Mouse (Mus musculus): Measurements from ENCODE around the gene Ap3b1.

Gene Ap3b1

DNA sequence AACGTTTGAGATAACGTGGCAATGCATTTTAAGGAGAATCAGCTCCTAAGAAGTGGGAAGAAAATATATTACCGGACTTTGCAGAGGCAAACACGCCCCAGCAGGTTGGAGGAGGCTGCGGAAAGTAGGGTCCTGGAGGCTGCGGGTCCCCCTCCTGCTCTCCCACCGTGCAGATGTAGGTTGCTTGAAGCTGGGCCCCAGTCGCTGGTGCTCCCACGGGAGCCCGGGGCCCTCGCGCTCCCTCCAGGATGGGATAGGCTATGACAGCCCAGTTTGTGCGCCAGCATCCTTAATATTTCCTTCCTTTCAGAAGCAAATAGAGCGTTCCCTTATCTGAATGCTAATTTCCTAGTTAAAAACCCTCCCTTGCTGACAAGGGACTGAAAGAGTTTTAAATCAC is 236.5 kb downstream of the Ap3b1 start:
- no peak for DNase-seq (ENCODE audit: low read depth, low spot score)

DNA sequence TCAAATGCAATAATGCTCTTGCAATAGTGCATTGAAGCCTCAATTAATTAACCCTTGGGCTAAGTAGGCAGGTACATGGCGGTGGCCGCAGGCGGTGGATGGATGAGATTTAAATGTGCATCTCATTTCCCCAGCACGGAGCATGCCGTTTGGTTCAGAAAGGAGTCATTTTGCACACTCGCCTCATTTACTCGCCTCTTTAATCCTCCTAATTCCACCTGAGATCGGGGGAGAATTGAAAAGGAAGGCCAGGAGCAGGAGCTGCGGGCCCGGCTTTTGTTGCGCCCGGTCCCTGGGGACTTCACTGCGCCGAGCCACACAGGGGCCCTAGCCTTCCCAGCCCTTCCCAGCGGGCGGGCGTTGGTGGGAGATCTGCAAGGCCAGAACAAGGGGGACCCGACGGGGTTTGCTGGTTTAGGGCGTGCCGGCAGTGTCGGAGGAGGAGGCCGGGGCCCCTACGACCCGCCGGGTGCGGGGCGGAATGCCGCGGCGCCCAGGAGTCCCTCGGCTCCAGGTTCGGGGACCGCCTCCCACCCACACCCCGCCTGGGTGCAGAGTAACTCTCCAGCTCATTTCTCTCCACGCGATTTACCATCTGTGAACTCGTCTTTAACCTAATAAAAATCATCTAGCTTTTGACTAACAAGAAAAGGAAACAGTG is 237.1 kb downstream of the Ap3b1 start:
- DNase-seq (ENCODE audit: low read depth, low spot score): no peak

- DNase-seq (ENCODE audit: low read depth, low spot score): no peak
These were observed 237.8 kb downstream of the Ap3b1 start for GRCm38 (mm10) chr13:94596386-94597033.

GRCm38 (mm10) chr13:94599718-94600117 is 241.0 kb downstream of the Ap3b1 start:
- no peak for DNase-seq (ENCODE audit: low read depth, low spot score)

- no peak for DNase-seq (ENCODE audit: low read depth, low spot score)
These were observed 248.5 kb downstream of the Ap3b1 start for GRCm38 (mm10) chr13:94607035-94607860.

DNA sequence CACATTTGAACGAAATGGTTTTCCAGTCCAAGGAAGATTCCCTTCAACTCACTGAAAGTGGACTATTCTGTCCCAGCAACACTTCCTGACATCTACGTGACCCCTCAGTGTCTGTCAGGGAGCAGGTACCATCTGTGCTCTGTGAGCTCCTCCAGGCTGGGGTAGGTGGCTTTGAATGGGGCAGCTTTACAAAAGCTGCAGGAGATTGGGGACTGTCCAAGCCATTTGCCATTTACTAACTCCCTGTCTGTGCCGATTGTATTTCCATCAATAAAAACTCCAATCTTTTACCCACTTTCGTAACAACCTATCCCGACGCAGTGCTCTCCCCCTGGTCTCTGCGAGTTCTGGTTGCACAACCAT is 249.1 kb downstream of the Ap3b1 start:
- DNase-seq (ENCODE audit: low read depth, low spot score): no peak

GRCm38 (mm10) chr13:94608420-94608831 is 249.7 kb downstream of the Ap3b1 start:
- no peak for DNase-seq (ENCODE audit: low read depth, low spot score)

- DNase-seq (ENCODE audit: low read depth, low spot score): no peak
These were observed 250.2 kb downstream of the Ap3b1 start for GRCm38 (mm10) chr13:94608947-94609346.
